Mouse (Mus musculus) forebrain, postnatal 0 days (tissue): ENCODE data around the gene Naip1. TPM values are rescaled to one million over a fixed set of nuclear protein-coding genes. Genes with fewer than 3 reads are reported as not detected.
"Not testable (repeated sequence)": the region's sequence is repeated elsewhere in the genome, so short reads cannot be mapped to it uniquely, and the experiment has no call there.

ENCODE experiments used
- ATAC-seq: fragments of 200-750 bp; cut with Nextera tagmentation; 2 replicates; pipeline ENCODE4 v1.8.0; 2017; ENCODE audit warnings: mild to moderate bottlenecking, moderate library complexity
- DNase-seq: peaks from one replicate; pipeline ENCODE4 v3.0.0-alpha.2; 2015
- H3K27ac ChIP-seq: fragments of 300-500 bp; sonication (generic); 2 replicates; pipeline ENCODE4 v1.5.1; 2014; ENCODE audit warnings: low read depth, mild to moderate bottlenecking, antibody characterized with exemption, low read length, moderate library complexity, mixed read lengths
- H3K27me3 ChIP-seq: fragments of 300-500 bp; sonication (generic); 2 replicates; pipeline ENCODE4 v1.6.1; 2014; ENCODE audit warnings: mild to moderate bottlenecking, low read length, mixed read lengths; ENCODE audit not compliant: insufficient read depth
- H3K36me3 ChIP-seq: fragments of 300-500 bp; sonication (generic); 2 replicates; pipeline ENCODE4 v1.6.1; 2014; ENCODE audit warnings: mild to moderate bottlenecking, moderate library complexity; ENCODE audit not compliant: insufficient read depth
- H3K4me1 ChIP-seq: fragments of 300-500 bp; sonication (generic); 2 replicates; pipeline ENCODE4 v1.6.1; 2014; ENCODE audit warnings: antibody characterized with exemption; ENCODE audit not compliant: insufficient read depth
- H3K4me2 ChIP-seq: fragments of 300-500 bp; sonication (generic); 2 replicates; pipeline ENCODE4 v1.6.1; 2014; ENCODE audit warnings: low read depth, mild to moderate bottlenecking, moderate library complexity
- H3K4me3 ChIP-seq: fragments of 300-500 bp; sonication (generic); 2 replicates; pipeline ENCODE4 v1.5.1; 2014; ENCODE audit warnings: low read depth, low read length, mixed read lengths
- H3K9ac ChIP-seq: fragments of 300-500 bp; sonication (generic); 2 replicates; pipeline ENCODE4 v1.6.1; 2014; ENCODE audit warnings: mild to moderate bottlenecking
- H3K9me3 ChIP-seq: fragments of 300-500 bp; sonication (generic); 2 replicates; pipeline ENCODE4 v1.6.1; 2016; ENCODE audit warnings: low read length
- CTCF ChIP-seq: sonication (generic); IDR thresholded peaks from 2 replicates; pipeline ENCODE4 v1.5.1; 2016; ENCODE audit warnings: antibody characterized with exemption, control low read depth, low read depth
- WGBS: fragments of 180-500 bp; shearing (Covaris S2); extraction: QIAGEN DNeasy Blood & Tissue Kit; methylation state at CpG from one replicate; pipeline ENCODE4 v1.1.7; 2014; 5-methylcytosine and 5-hydroxymethylcytosine counted together
- polyA plus RNA-seq: library from polyadenylated mRNA; unstranded; fragments of >200 nt; fragmentation: Nextera tagmentation; extraction: Ambion mirVana; gene quantifications from 2 replicates; pipeline ENCODE4 v1.2.1, GENCODE M21; 2015
- total RNA-seq: library from RNA; depleted of rRNA; stranded (reverse); fragments of >200 nt; gene quantifications from 2 replicates; pipeline ENCODE4 v1.2.3, GENCODE M21; 2014; rRNA removed

Gene Naip1
- total and polyA plus RNA-seq, 2 experiments from 2014 or later, result 0.08 to 0.10 TPM

DNA sequence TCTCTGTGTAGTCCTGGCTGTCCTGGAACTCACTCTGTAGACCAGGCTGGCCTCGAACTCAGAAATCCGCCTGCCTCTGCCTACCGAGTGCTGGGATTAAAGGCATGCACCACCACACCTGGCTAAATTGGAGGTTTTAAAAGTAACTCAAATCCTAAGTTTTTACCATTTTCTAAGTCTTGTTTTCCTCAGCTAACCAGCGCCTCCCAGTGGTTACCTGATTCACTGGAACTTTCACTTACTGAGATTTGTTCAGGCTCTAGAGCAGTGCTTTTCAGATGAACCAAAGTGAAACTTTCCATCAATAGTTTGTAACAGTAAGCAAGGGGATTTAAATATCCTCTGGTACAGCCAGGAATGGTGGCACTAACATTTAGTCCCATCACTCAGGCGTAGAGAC lies 61.6 kb downstream of the Naip1 start:
- H3K27me3 ChIP-seq, H3K4me3 ChIP-seq, H3K4me1 ChIP-seq, H3K9me3 ChIP-seq, H3K36me3 ChIP-seq, H3K4me2 ChIP-seq, H3K27ac ChIP-seq, ATAC-seq, H3K9ac ChIP-seq: not testable (repeated sequence)
- DNase-seq, result peak; percentile 20
- peak; percentile 59 for TF ChIP-seq CTCF
- 41% methylated on average over 5 of the region's 5 CpGs for WGBS

DNA sequence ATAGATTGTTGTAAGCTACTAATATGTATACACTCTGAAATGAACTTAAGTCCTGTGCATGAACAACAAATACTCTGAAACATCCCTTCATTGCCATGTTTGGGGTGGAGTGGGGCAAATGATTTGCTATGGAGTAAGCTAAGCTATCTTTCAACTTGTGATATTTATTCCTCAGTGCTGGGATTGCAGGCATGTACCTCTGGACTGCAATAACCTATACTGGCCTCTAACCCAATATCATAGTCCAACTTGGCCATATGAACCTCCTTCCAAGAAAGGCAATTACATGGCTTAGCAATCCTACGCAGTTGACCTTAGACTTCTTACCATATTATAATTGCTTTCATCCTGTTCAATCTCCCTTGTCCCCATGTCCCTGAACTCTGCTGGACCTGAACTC lies 82.1 kb downstream of the Naip1 start:
- H3K27ac ChIP-seq, result no peak overlapping the region
- no peak overlapping the region for H3K4me3 ChIP-seq
- H3K27me3 ChIP-seq, result no peaks in the 10 kb centered on the region
- ATAC-seq (no peak), DNase-seq (no peak)
- no peak overlapping the region for H3K4me2 ChIP-seq
- no peak overlapping the region for H3K9ac ChIP-seq
- H3K36me3 ChIP-seq, result no peaks in the 10 kb centered on the region
- no peak for TF ChIP-seq CTCF
- no peaks in the 10 kb centered on the region for H3K9me3 ChIP-seq
- H3K4me1 ChIP-seq, result no peaks in the 10 kb centered on the region
- WGBS, result 100% methylated on average over 1 of the region's 1 CpGs

Other genes starting within 250 kb of the Naip1 start
- gene Naip5, start 206.5 kb downstream of the Naip1 start, total RNA-seq, result 0.33 and 0.38 TPM in 2 replicates
- gene Naip5, start 206.5 kb downstream of the Naip1 start, polyA plus RNA-seq, result 0.11 and 0.18 TPM in 2 replicates
- gene Naip6, start 135.2 kb downstream of the Naip1 start, total RNA-seq, result 0.10 and 0.23 TPM in 2 replicates
- 0.02 TPM in 1 of 2 replicates, not detected in the other for gene Naip6, start 135.2 kb downstream of the Naip1 start, polyA plus RNA-seq
- gene Gtf2h2, start 39.7 kb upstream of the Naip1 start, total RNA-seq, result 41.5 and 44.9 TPM in 2 replicates
- gene Gtf2h2, start 39.7 kb upstream of the Naip1 start, polyA plus RNA-seq, result 47.6 and 58.8 TPM in 2 replicates
- gene Ocln, start 99.8 kb upstream of the Naip1 start, total RNA-seq, result 13.5 and 15.8 TPM in 2 replicates
- gene Ocln, start 99.8 kb upstream of the Naip1 start, polyA plus RNA-seq, result 8.2 and 11.7 TPM in 2 replicates
- gene Marveld2, start 164.1 kb upstream of the Naip1 start, total RNA-seq, result 1.0 and 1.8 TPM in 2 replicates
- 1.1 and 1.3 TPM in 2 replicates for gene Marveld2, start 164.1 kb upstream of the Naip1 start, polyA plus RNA-seq
- 162 and 212 TPM in 2 replicates for gene Ak6, start 198.1 kb upstream of the Naip1 start, total RNA-seq
- gene Ak6, start 198.1 kb upstream of the Naip1 start, polyA plus RNA-seq, result 401 and 512 TPM in 2 replicates
- gene Rad17, start 198.2 kb upstream of the Naip1 start, total RNA-seq, result 22.2 and 28.2 TPM in 2 replicates
- 11.3 and 13.3 TPM in 2 replicates for gene Rad17, start 198.2 kb upstream of the Naip1 start, polyA plus RNA-seq
- 50.1 and 50.8 TPM in 2 replicates for gene Taf9, start 198.7 kb upstream of the Naip1 start, total RNA-seq
- gene Taf9, start 198.7 kb upstream of the Naip1 start, polyA plus RNA-seq, result 40.8 and 57.6 TPM in 2 replicates
- gene Ccdc125, start 216.8 kb upstream of the Naip1 start, total RNA-seq, result 0.19 and 1.0 TPM in 2 replicates
- gene Ccdc125, start 216.8 kb upstream of the Naip1 start, polyA plus RNA-seq, result 0.80 and 1.3 TPM in 2 replicates